Mouse (Mus musculus) T-helper 17 cell (primary cell): ENCODE results near the gene Slc35d3.

Experiments used
- in situ Hi-C, 2 experiments: fragments of 300-600 bp; cut with MboI, MseI; formaldehyde crosslinking; loops; 1 replicate in 1 of 2; 2 replicates in 1 of 2; pipeline ENCODE4 v1.15.1; 2025; ENCODE audit warnings: high pct_unique_total_duplicates in 2 of 2

Gene Slc35d3

GRCm38 (mm10) chr10:19850998-19851691 lies at the start of gene Slc35d3:
Gene Slc35d3, minus strand, starts transcription at chr10:19851459.
- in situ Hi-C loops = loop anchor here in 1 of 2 experiments (5.0 kb wide), 1 partner anchor 46 kb away; no protein-coding TSS in a partner anchor

GRCm38 (mm10) chr10:19900191-19900590 lies 48.9 kb upstream of the Slc35d3 start:
- in situ Hi-C loops = no loop called here

GRCm38 (mm10) chr10:19893976-19894375 lies 42.7 kb upstream of the Slc35d3 start:
- in situ Hi-C loops = loop anchor here (5.0 kb wide), 2 partner anchors 187 to 192 kb away; no protein-coding TSS in a partner anchor

- in situ Hi-C loops = loop anchor here (5.0 kb wide), 2 partner anchors 186 to 191 kb away; no protein-coding TSS in a partner anchor
Observed at GRCm38 (mm10) chr10:19893146-19893545, 41.9 kb upstream of the Slc35d3 start.

GRCm38 (mm10) chr10:19891686-19892085 lies 40.4 kb upstream of the Slc35d3 start:
- in situ Hi-C loops = loop anchor here (5.0 kb wide), 2 partner anchors 184 to 189 kb away; no protein-coding TSS in a partner anchor

GRCm38 (mm10) chr10:19889908-19890307 lies 38.6 kb upstream of the Slc35d3 start:
- in situ Hi-C loops = loop anchor here (5.0 kb wide), 2 partner anchors 183 to 188 kb away; no protein-coding TSS in a partner anchor

GRCm38 (mm10) chr10:19886249-19886648 lies 35.0 kb upstream of the Slc35d3 start:
- in situ Hi-C loops = no loop called here

GRCm38 (mm10) chr10:19884409-19884808 lies 33.1 kb upstream of the Slc35d3 start:
- in situ Hi-C loops = no loop called here

GRCm38 (mm10) chr10:19880437-19880836 lies 29.2 kb upstream of the Slc35d3 start:
- in situ Hi-C loops = no loop called here

- in situ Hi-C loops = no loop called here
Observed at GRCm38 (mm10) chr10:19879161-19879560, 27.9 kb upstream of the Slc35d3 start.

- in situ Hi-C loops = no loop called here
Observed at GRCm38 (mm10) chr10:19877679-19878078, 26.4 kb upstream of the Slc35d3 start.

GRCm38 (mm10) chr10:19877257-19877656 lies 26.0 kb upstream of the Slc35d3 start:
- in situ Hi-C loops = no loop called here

- in situ Hi-C loops = no loop called here
Observed at GRCm38 (mm10) chr10:19876669-19877068, 25.4 kb upstream of the Slc35d3 start.

- in situ Hi-C loops = no loop called here
Observed at GRCm38 (mm10) chr10:19875346-19875745, 24.1 kb upstream of the Slc35d3 start.

GRCm38 (mm10) chr10:19855597-19856306 lies 4.5 kb upstream of the Slc35d3 start:
- in situ Hi-C loops = no loop called here

- in situ Hi-C loops = loop anchor here in 1 of 2 experiments (5.0 kb wide), 1 partner anchor 44 kb away; no protein-coding TSS in a partner anchor
Observed at GRCm38 (mm10) chr10:19853609-19854008, 2.4 kb upstream of the Slc35d3 start.

- in situ Hi-C loops = loop anchor here in 1 of 2 experiments (5.0 kb wide), 1 partner anchor 45 kb away; no protein-coding TSS in a partner anchor
Observed at GRCm38 (mm10) chr10:19852776-19853175, 1.5 kb upstream of the Slc35d3 start.

- in situ Hi-C loops = loop anchor here in 1 of 2 experiments (5.0 kb wide), 1 partner anchor 47 kb away; no protein-coding TSS in a partner anchor
Observed at GRCm38 (mm10) chr10:19850544-19850997, 688 bp downstream of the Slc35d3 start.

GRCm38 (mm10) chr10:19849771-19850365 lies 1.4 kb downstream of the Slc35d3 start:
- in situ Hi-C loops = loop anchor here in 1 of 2 experiments (5.0 kb wide), 1 partner anchor 47 kb away; no protein-coding TSS in a partner anchor

GRCm38 (mm10) chr10:19848928-19849770 lies 2.1 kb downstream of the Slc35d3 start:
- in situ Hi-C loops = no loop called here

- in situ Hi-C loops = no loop called here
Observed at GRCm38 (mm10) chr10:19839836-19840235, 11.4 kb downstream of the Slc35d3 start.
